Mouse (Mus musculus) cerebellum, postnatal 10 days (tissue): Measurements from ENCODE around the gene Mrgprx2.
"Not testable (repeated sequence)": the region's sequence is repeated elsewhere in the genome, so short reads cannot be mapped to it uniquely, and the experiment has no call there.

Source experiments
- DNase-seq, 2 experiments: peaks; one replicate each; pipeline ENCODE4 v3.0.0; 2021; ENCODE audit warnings: mixed read lengths in 2 of 2

The Mrgprx2 gene

DNA sequence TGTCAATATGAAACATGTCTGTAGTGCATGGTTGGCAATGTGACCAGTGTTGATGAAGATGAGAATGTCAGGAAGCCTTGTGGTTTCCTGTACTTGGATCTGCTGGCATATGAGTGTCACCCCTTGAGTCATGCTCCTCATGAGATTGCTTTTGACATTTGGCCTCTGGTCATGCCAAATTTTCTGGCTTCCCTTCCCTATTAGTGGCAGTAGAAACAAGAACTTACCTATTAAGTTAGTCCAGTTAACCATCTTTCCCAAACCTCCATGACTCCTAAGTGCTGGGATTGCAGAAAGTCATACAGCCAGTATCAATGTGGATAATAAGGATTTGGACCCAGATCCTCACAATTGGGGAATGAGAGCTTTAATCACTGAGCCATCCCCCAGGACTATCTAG lies at the start of gene Mrgprx2:
TSS of gene Mrgprx2 (minus strand) at position 101 of the 400 bp plus-strand sequence.
- DNase-seq: no peak

DNA sequence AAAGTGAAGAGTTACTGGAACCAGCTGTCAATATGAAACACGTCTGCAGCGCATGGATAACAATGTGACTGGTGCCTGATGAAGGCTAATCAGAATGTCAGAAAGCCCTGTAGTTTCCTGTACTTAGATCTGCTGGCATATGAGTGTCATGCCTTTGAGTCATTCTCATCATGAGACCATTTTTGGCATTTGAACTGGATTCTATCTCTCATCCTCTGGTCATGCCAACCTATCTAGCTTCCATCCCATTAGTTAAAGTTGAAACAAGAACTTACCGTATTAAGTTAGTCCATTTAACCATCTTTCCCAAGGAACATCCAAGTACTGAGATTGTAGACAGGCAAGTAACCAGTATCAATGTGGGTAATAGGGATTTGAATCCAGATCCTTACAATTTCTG lies 42.9 kb downstream of the Mrgprx2 start, which contains the start of gene Mrgprb1:
TSS of gene Mrgprb1 (minus strand) at position 101 of the 400 bp plus-strand sequence.
- no peak for DNase-seq

DNA sequence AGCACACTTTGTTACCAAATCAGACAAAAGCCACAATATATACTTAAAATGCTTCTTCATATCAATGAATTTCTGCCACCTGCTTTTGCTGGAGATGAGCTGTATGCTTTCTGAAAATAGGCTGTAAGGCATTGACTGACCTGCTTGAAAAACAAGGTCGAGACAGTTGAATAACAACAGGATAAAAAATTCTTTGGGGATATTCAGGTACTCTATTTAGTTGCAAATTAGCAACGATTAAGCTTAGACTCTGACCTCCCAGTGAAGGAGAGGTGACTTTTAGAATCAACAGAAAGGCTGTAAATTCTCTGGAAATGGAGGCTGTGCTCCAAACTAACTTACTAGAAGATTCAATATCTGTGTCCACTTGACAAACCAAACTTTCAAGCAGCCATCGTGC lies 62.5 kb downstream of the Mrgprx2 start:
- DNase-seq: no peak

DNA sequence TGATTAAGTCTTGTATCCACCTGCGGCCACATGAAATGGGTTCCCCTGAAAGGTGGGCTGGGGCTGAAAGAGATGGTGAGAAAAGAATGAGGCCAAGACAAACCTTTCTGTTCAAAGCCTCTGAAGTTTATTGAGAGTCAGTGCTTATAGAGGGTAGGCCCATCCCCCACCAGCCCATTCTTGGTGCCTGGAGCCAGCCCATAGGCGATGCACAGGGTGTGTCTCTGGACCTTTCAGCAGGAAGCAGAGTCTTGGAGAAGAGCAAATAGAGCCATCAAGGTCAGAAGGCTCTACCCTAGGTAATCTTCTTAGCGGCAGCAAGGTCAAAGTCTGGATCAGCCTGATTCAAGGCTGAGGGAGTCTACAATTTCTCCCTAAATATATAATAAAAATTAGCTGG lies 63.2 kb downstream of the Mrgprx2 start:
- not testable (repeated sequence) for DNase-seq
